Mouse (Mus musculus) fat pad, adult 2 months (tissue): ENCODE results near the gene Bcat2.

Experiments
- DNase-seq: peaks from one replicate; pipeline ENCODE4 v3.0.0-alpha.2; 2011; ENCODE audit warnings: low read depth, low spot score; ENCODE audit errors: extremely low read depth

The Bcat2 gene

DNA sequence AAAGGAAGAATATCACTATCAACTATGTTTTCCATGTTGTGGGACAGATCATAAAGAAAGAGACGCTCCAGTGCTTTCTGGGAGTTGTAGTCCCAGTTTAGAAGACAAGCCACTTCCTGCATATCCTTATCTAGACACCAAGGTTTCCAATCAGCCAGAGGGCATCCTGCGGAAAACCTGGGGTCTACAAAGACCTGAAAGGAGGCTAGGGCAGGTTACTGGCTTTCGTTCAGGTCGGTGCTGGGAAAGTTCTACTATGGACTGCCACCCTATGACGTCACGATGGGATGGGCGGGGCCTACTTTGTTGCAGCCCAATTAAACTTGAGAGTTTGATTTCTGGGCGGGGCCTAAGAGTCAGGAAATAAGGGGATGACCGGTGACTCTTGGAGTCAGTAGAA, 51.5 kb downstream of the Bcat2 start, which contains the start of gene Izumo1:
Gene Izumo1, plus strand, starts transcription at position 369 of the 400 bp plus-strand sequence.
- no peak for DNase-seq

DNA sequence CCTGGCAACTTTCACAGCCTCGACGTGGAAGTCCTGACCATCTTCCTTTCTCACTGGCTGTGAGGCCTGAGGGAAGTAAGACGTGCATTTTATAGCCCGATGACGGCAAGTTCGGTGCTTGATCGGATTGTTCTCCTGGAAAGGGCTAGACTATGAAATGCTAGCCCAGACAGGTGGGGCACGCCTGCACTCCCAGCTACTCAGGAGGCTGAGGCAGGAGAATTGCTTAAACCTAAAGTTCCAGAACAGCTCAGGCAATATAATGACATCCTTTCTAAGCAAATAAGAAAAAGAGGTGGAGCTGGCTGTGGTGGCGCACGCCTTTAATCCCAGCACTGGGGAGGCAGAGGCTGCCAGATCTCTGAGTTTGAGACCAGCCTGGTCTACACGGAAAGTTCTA, 53.6 kb downstream of the Bcat2 start:
- DNase-seq, result no peak

DNA sequence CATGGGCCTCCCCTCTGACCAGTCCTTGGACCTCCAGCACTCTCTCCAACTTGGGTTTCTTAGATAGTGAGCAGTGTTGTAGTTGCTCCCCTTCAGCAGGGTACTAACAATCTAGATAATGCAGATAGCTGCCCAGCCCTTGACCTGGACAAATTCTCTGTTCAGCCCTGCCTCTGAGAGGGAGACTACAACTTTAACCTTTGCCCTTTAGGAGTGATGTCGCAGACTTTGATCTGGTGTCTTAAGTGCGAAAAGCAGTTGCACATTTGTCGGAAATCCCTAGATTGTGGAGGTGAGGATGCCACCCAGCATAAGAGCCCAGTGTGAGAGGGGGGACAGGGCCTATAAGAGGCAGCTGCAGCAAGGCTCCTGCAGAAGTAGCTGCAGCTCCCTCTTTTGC, 54.8 kb downstream of the Bcat2 start:
- no peak for DNase-seq

DNA sequence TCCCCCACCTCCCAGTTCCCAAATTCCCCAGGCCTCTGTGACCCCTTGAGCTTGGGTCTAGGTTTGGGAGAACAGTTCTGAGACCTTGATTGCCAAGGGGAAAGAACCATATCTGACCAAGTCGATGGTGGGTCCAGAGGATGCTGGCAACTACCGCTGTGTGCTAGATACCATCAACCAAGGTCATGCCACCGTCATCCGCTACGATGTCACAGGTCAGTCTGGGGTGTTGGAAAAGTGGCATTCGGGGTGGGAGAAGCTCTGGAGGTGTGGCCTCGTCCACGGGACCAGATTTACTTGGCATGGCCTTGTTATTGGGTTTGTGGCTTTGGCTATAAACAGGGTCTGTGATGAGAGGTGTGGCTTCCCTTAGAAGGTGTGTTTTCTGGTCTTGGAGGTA, 55.5 kb downstream of the Bcat2 start:
- no peak for DNase-seq

DNA sequence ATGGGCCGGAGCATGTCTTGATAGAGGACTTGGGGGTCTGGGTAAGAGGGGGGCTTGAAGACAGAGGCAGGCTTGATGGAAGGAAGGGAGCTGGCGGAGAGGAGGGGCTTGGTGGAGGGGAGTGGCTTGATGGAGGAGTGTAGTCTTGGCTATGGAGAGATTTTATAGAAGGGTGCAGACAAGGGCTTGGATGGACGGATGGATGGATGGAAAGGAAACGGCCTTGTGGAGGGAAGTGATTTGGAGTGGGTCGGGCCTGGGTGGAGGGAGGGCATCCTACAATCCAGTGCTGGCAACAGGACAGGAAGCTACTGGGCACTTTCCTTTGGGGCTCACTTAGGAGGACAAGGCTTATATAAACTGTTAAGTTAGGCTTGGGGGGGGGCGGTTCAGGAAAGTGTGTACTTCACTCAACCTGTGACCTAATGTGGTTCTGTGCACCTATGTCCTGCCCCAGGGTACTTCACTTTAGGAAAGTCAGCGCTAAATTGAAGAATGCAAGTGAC, 56.7 kb downstream of the Bcat2 start:
- no peak for DNase-seq

DNA sequence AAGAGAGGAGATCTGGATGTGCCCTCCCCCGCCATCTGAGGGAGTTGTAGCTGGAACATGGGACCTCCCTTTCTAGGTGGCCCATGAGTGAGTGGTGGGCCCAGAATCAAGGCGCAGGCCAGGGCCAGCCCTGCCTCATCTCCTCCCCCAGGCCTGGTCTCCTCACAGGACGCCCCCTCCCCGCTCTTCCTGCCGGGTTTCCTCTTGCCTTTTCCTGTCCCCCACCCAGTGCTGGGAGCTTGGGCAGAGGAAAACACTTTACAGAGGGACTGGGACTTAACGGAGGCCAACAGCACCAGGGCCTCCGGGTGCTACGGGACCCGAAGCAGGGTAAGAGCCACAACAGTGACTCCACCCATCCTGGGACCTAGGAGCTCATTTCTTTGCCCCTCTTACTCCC, 57.3 kb downstream of the Bcat2 start, which contains the start of gene Rasip1:
Gene Rasip1, plus strand, starts transcription at position 228 of the 400 bp plus-strand sequence.
- DNase-seq, result no peak

DNA sequence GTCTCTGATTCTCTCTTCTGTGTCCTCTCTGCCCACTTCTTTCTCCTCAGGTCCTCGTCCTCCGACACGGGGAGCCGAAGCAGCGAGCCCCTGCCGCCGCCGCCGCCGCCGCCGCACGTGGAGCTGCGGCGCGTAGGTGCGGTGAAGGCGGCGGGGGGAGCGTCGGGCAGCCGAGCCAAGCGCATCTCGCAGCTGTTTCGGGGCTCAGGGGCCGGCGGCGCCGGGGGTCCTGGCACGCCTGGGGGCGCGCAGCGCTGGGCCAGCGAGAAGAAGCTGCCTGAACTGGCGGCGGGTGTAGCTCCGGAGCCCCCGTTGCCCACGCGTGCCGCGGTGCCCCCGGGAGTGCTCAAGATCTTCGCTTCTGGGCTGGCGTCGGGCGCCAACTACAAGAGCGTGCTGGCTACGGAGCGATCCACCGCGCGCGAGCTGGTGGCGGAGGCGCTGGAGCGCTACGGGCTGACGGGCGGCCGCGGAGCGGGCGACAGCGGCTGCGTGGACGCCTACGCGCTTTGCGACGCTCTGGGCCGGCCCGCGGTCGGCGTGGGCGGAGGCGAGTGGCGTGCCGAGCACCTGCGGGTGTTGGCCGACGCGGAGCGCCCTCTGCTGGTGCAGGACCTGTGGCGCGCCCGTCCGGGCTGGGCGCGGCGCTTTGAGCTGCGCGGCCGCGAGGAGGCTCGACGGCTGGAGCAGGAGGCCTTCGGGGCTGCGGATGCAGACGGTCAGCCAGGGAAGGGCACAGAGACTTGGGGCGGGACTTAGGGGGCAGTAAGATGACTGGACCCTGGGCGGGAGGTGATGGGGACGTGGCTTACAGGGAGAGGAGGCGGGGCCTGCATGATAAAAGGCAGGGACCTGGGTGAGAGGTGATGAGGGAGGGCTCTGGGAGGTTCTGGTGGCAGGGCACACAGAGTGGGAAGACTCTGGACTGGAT, 58.7 kb downstream of the Bcat2 start:
- DNase-seq, result no peak

DNA sequence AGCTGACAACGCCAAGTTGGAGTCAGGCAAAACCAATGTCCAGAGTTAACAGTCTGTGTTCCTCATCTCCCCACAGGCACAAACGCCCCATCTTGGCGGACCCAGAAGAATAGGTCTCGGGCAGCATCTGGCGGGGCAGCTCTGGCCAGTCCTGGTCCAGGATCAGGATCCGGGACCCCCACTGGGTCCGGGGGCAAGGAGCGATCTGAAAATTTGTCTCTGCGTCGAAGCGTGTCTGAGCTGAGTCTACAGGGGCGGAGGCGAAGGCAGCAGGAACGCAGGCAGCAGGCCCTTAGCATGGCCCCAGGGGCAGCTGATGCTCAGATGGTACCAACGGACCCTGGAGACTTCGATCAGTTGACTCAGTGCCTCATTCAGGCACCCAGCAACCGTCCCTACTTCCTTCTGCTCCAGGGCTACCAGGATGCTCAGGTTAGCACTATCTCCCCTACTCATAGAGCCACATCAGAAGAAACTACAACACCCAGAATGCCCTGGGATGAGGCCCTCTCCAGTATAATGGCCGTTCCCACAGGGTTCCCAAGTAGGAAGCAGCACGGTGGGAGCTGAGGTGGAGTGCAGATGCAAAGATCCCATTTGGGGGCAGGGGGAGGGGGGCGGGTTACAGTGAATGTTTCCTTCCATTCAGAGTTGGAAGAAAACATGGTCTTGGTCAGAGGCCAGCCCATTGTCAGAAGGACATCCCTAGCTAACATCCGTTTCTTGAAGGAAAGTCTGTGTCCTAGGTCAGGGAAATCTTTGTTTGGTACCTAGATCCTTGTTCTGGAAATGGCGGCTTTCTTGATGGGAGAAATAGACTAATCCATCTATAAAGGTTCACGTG, 60.3 kb downstream of the Bcat2 start:
- DNase-seq, result no peak

DNA sequence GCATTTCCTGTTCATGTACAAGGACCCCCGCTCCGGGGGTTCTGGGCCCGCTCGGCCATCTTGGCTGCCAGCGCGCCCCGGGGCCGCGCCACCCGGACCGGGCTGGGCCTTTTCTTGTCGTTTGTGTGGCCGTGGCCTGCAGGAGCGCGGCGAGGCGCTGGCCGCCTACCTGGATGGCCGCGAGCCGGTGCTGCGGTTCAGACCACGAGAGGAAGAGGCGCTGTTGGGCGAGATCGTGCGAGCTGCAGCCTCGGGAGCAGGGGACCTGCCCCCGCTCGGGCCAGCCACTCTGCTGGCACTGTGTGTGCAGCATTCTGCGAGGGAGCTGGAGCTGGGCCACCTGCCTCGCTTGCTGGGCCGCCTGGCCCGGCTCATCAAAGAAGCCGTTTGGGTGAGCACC, 62.5 kb downstream of the Bcat2 start:
- DNase-seq, result no peak

DNA sequence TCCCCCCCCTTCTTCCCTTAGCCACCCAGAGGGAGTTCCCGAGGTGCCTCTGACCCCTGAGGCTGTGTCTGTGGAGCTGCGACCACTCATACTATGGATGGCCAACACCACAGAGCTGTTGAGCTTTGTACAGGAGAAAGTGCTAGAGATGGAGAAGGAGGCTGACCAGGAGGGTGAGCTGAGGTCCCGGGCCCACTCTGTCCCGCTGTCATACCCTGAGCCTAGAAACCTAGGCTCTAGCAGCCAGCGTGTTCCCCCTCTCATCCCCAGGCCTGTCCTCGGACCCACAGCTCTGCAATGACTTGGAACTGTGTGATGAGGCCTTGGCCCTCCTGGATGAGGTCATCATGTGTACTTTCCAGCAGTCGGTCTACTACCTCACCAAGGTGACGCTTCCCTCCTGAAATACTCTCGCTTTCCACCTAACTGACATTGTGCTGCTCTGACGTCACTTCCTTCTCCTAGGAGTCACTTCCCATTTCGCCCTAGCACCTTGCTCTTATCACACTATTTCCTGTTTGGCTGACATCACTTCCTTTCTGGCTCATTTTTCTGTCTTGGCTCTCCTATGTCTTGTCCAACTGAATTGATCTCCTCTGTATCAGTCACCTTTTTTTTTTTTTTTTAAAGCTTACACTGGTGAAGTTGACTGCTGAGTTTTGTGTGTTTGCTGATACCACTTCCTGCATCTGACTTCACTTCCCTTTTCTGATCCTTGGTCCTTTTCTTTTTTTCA, 65.2 kb downstream of the Bcat2 start:
- no peak for DNase-seq

DNA sequence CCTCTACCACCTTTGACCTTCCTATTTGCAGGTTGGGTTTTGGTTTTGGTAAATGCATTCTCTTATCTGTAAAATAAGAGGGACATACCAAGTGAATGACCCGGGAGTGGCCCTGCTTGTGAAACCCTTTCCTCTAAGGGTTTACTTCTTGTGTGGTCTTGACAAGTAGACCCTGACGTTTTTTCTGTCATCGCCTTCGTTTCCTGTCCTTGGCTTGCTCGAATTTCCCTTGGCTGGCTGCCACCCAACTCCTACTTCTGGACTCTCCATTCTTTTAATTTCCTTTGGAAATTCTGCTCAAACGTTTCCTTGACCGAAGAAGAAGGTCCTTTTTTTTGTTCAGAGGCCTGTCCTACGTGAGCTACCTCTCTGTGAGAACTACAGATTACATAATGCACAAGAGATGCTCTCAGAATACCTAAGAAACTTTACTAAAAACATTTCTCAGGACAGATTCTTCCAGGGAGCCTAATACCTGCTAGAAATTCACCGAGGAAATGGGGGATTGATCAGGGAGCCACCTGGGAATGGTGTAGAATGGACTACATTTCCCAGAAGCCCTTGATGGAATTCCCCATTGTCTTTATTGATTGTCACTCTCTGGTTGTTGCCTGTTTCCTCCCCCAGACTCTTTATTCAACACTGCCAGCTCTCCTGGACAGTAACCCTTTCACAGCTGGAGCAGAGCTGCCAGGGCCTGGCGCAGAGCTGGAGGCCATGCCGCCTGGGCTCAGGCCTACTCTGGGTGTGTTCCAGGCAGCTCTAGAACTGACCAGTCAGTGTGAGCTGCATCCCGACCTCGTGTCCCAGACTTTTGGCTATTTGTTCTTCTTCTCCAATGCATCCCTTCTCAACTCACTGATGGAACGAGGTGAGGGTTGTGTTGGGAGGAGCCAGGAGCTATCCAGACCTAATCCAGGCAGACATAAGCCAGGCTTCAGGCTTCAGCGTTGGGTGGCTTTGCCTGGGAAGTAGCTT, 66.0 kb downstream of the Bcat2 start:
- no peak for DNase-seq

DNA sequence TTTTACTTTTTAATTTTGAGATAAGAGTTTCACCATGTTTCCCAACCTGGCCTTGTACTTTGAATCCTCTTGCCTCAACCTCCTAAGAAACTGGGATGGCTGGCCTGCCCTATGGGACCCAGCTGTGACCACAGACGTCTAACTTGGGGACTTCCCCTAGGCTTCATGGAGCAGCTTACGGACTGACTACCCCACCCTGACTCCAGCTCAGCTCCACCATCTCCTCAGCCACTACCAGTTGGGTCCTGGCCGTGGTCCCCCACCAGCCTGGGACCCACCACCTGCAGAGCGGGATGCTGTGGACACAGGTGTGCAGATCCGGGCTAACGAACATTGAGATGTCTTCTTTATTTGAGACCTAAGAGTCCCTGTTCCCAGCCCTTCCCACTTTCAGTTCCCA, 67.8 kb downstream of the Bcat2 start:
- no peak for DNase-seq

DNA sequence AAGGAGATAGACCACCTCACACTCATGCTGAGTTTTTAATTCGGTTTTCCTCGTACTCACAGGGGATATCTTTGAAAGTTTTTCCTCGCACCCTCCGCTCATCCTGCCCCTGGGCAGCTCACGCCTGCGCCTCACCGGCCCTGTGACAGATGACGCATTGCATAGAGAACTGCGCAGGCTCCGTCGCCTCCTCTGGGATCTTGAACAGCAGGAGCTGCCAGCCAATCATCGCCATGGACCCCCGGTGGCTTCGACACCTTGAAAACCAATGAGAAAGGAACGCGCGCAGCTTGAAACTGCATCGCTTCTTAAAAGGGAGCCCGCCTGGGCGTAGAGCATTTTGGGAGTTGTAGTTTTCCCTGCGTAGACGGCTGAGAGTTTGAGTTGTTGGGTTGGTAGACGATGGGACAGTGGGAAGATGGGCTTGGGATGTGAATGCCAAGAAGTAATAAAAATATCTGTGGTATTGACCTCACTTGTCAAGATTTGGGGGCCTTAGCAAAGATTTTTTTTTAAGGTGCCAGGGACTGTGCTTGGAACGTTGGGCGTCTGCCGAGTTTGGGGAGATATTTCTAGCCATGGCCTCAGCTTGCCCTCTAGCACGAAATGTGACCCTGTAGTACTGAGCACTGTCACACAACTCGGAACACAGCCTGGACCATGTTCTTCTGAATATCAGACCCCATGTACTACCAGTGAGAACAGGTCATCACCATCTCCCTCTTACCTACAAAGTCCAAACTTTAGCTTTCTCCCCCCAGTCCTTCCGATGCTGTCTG, 68.9 kb downstream of the Bcat2 start:
- no peak for DNase-seq
